Mouse (Mus musculus) limb, embryonic 10.5 days (tissue): ENCODE measurements around the gene Rdh5. TPM values are rescaled to one million over a fixed set of nuclear protein-coding genes. Genes with fewer than 3 reads are reported as not detected.

ENCODE experiments used
- DNase-seq: peaks from one replicate; pipeline ENCODE4 v3.0.0-alpha.2; 2017; ENCODE audit warnings: low spot score
- H3K27ac ChIP-seq: fragments of 300-500 bp; sonication (generic); 2 replicates; pipeline ENCODE4 v1.5.1; 2016; ENCODE audit warnings: mild to moderate bottlenecking
- H3K27me3 ChIP-seq: fragments of 300-500 bp; sonication (generic); 2 replicates; pipeline ENCODE4 v1.6.1; 2016; ENCODE audit warnings: low read depth, mild to moderate bottlenecking; ENCODE audit not compliant: poor library complexity, severe bottlenecking
- H3K36me3 ChIP-seq: fragments of 300-500 bp; sonication (generic); 2 replicates; pipeline ENCODE4 v1.6.1; 2016; ENCODE audit warnings: mild to moderate bottlenecking, moderate library complexity
- H3K4me1 ChIP-seq: fragments of 300-500 bp; sonication (generic); 2 replicates; pipeline ENCODE4 v1.6.1; 2016
- H3K4me3 ChIP-seq: fragments of 300-500 bp; sonication (generic); 2 replicates; pipeline ENCODE4 v1.5.1; 2016; ENCODE audit warnings: mild to moderate bottlenecking, moderate library complexity
- H3K9me3 ChIP-seq: fragments of 300-500 bp; sonication (generic); replicated peaks from 2 replicates; pipeline ENCODE4 v1.6.1; 2016; ENCODE audit warnings: mild to moderate bottlenecking
- WGBS: fragments of 180-500 bp; shearing (Covaris S2); methylation state at CpG from one replicate; pipeline ENCODE4 v1.1.7; 2016; 5-methylcytosine and 5-hydroxymethylcytosine counted together
- polyA plus RNA-seq: library from polyadenylated mRNA; unstranded; fragments of >200 nt; fragmentation: Nextera tagmentation; extraction: Ambion mirVana; gene quantifications from 2 replicates; pipeline ENCODE4 v1.2.1, GENCODE M21; 2016

The Rdh5 gene
- polyA plus RNA-seq, 1 experiment from 2014 or later, result 9.2 TPM

DNA sequence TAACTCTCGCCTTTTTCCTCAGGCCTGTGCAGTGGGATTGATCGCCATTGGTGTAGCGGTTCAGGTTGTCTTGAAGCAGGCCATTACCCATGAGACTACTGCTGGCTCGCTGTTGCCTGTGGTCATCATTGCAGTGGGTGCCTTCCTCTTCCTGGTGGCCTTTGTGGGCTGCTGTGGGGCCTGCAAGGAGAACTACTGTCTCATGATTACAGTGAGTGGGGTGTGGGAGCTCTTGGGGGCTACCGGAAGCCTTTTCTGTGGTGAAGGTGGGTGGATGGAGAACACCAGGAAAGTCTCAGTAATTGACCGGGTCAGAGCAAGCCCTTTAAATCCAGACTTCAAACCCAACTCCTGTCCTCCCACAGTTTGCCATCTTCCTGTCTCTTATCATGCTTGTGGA is 11.3 kb downstream of the Rdh5 start:
- H3K36me3 ChIP-seq, result peaks cover 54% of the 10 kb centered on the region
- DNase-seq, result no peak
- 89% methylated on average over 6 of the region's 6 CpGs for WGBS
- H3K9me3 ChIP-seq, result no peaks in the 10 kb centered on the region
- peak overlapping the region; percentile 93 for H3K4me3 ChIP-seq
- peak overlapping the region; percentile 97; the same call in 1 of the 2 replicates for H3K27ac ChIP-seq
- H3K4me1 ChIP-seq, result peaks cover 46% of the 10 kb centered on the region
- no peaks in the 10 kb centered on the region for H3K27me3 ChIP-seq

DNA sequence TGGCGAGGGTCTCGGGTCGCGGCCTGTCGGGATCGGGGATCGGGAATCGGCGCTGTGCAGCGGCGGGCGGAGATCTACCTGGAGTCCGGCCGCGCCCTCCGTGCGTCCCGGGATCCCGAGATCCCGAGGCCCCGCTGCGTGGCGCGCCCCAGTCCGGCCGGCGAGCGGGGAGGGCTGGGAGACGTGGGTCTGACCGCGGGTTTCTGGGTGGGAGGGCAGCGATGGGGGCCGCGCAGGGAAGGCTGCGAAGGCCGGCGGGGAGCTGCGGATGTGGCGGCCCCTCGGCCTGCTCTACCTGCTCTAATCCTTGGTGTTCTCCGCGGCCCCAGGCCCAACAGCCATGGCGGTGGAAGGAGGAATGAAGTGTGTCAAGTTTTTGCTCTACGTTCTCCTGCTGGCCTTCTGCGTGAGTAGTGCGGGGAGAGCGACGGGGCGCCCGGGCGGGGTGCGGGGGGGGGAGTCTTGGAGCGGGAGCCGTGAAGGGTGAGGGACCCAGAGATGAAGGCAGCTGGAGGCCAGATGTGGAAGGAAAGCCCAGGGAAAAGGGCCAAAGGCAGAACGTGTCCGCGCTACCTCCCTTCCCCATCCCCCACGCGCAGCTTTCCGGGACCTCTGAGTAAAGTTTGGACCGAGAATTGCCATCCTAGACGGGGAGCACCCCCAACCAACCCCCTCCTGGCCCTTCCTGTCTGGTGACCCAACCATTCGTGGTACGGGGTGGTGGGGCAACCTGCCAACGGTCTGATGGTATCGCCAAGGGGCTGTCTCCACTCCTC is 12.4 kb downstream of the Rdh5 start:
- WGBS, result under 1% methylated on average over 66 of the region's 66 CpGs
- Histone ChIP-seq H3K4me1 (peaks cover 46% of the 10 kb centered on the region), H3K36me3 (peaks cover 44% of the 10 kb centered on the region), H3K27me3 (no peaks in the 10 kb centered on the region), H3K27ac (peak overlapping the region; percentile 97), H3K4me3 (peak overlapping the region; percentile 93), H3K9me3 (no peaks in the 10 kb centered on the region)
- DNase-seq, result peak; percentile 79

DNA sequence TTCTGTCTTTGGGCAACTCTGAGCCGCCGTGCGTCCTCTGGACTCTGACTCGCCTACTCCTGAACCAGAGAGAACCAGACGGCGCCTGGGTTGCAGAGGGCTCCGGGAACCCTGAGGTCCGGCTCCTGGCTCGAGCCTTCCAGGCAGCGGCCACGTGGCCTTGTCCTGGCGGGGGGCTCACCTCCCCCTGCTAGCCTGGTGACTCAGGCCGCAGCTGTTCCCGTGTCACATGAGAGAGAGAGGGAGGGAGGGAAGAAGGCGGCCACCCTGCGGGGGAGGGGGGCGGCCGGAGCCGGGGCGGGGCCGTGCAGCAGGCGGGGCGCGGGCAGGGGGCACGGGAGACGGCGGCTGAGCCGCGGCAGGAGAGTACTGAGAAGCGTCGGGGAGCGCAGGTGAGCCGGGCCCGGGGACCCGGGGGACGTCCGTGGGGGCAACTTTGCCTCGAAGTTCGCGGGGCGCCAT is 13.1 kb downstream of the Rdh5 start:
- peak overlapping the region; percentile 93 for H3K4me3 ChIP-seq
- H3K4me1 ChIP-seq, result peaks cover 46% of the 10 kb centered on the region
- WGBS, result 1% methylated on average over 41 of the region's 41 CpGs
- DNase-seq, result peak; percentile 96
- H3K27ac ChIP-seq, result peak overlapping the region; percentile 97
- H3K27me3 ChIP-seq, result no peaks in the 10 kb centered on the region
- peaks cover 37% of the 10 kb centered on the region for H3K36me3 ChIP-seq
- H3K9me3 ChIP-seq, result no peaks in the 10 kb centered on the region

DNA sequence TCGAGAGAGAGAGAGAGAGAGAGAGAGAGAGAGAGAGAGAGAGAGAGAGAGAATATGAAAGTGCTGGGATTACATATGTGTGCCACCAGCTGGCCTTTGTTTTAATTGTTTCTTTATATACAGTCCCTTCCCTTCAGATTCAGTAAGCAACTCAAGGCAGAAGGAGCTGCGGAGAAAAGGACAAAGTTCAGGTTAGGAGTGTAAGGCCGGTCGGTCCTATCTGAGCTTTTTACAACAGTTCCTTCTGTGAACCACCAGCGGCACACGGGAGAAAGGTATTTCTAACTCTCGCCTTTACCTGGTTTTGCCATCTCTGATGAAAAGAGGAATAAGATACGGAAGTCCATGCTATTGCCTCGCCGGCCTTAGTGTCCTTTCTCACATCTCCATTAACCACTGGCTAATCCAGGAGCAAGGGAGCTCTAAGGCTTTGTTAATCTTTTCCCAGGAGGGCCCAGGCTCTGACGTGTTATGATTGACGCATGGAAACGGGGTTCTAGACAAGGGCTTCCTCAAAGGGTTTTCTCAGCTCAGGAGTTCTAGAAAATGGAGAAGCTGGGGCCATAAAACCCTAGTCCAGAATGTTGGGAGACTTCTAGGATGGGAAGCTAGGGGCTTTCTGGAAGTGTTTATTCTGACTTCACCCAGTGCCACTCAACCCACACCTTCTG is 13.8 kb downstream of the Rdh5 start:
- H3K4me3 ChIP-seq, result peak overlapping the region; percentile 93
- DNase-seq, result no peak
- WGBS, result 64% methylated on average over 13 of the region's 13 CpGs
- H3K27ac ChIP-seq, result peak overlapping the region; percentile 97
- H3K4me1 ChIP-seq, result peaks cover 45% of the 10 kb centered on the region
- H3K36me3 ChIP-seq, result peaks cover 30% of the 10 kb centered on the region
- no peaks in the 10 kb centered on the region for H3K9me3 ChIP-seq
- no peaks in the 10 kb centered on the region for H3K27me3 ChIP-seq

DNA sequence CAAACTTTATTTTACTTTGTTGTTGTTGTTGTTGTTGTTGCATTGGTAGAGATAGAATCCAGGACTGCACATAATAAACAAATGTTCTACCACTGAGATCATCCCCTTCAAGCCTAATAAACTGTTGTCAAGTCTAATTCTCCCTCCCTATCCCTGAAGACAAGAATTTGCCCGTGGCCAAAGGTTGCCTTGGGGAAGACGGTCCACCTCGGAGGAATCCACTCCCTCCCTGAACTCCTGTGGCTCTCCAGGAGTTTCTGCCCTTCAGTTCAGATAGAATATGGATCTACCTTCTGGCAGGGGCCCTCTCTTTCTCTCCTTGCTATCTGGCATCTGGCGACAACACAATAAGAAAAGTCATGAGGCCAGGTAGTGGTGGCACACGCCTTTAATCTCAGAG is 17.9 kb downstream of the Rdh5 start:
- Histone ChIP-seq H3K27me3 (no peaks in the 10 kb centered on the region), H3K27ac (no peak overlapping the region), H3K4me3 (no peak overlapping the region), H3K4me1 (peaks cover 11% of the 10 kb centered on the region), H3K9me3 (no peaks in the 10 kb centered on the region), H3K36me3 (no peaks in the 10 kb centered on the region)
- WGBS, result 76% methylated on average over 5 of the region's 5 CpGs
- DNase-seq, result no peak

DNA sequence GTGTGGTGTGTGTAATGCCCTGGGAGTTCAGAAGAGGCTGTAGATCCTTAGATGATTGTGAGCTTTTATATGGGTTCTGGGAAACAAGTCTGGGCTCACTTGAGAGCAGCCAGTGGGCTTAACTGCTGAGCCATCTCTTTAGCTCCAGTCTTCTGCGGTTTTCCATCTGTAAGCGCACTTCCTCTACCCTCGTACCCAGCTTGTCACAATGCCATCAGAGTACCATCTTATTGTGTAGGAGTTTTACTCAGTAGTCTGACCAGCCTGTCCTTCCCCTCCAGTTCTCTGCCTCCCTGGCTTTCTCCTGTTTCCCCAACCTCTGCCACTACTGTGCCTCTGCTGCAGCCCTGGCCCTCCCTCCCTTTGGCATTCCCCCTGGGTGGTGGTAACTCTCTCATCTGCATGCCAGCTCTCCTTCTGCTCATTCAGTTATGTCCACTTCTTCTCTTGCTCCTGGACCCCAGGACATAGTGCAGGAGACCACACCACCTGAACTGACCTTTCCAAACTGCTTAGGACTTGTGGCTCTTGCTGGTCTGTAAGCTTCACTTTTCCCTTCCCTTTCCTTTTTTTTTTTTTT is 20.2 kb downstream of the Rdh5 start:
- DNase-seq, result no peak
- WGBS, result 80% methylated on average over 3 of the region's 3 CpGs
- no peaks in the 10 kb centered on the region for H3K9me3 ChIP-seq
- H3K27ac ChIP-seq, result no peak overlapping the region
- no peaks in the 10 kb centered on the region for H3K4me1 ChIP-seq
- H3K27me3 ChIP-seq, result 0 out of 2 replicates have a peak, but pooled peaks cover 2% of the 10 kb centered on the region
- H3K36me3 ChIP-seq, result no peaks in the 10 kb centered on the region
- H3K4me3 ChIP-seq, result no peak overlapping the region

DNA sequence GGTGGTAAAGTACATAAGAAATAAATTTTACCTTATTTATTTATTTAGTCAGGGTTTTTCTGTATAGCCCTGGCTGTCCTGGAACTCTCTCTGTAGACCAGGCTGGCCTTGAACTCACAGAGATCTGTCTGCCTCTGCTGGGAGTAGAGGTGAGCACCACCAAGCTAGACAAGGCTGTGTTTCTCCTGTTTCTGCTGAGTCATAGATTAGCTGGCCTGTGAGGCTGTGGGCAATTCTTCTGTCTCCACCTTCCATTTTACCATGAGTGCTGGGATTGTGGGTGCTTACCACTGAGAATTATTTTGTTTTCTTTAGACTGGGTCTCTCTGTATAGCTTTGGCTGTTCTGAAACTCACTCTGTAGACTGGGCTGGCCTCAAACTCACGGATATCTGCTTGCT is 21.3 kb downstream of the Rdh5 start:
- Histone ChIP-seq H3K27ac (no peak overlapping the region), H3K4me3 (no peak overlapping the region), H3K36me3 (no peaks in the 10 kb centered on the region), H3K27me3 (peaks cover 13% of the 10 kb centered on the region), H3K9me3 (no peaks in the 10 kb centered on the region), H3K4me1 (peaks cover 6% of the 10 kb centered on the region)
- DNase-seq, result no peak
- WGBS, result 90% methylated on average over 1 of the region's 1 CpGs

DNA sequence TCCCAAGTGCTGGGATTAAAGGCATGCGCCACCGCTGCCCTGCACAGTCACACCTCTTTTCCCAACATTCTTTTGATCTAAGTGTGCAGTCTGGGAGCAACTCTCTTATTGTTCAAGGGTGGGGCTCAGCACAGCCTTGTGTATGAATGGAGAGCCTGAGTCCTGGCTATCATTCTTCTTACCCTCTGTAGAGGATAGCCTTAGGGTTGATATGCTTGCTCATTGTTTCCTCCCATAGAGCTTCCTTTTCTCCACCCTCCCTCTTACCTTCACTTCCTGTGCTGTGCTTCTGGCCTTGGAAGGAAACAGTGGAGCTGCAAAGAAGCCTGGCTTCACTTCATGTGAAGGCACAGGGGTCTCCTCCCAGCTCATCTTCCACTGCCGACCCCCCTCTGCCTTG is 22.0 kb downstream of the Rdh5 start, which contains the start of gene Cd63:
Gene Cd63, plus strand, starts transcription at position 292 of the 400 bp plus-strand sequence.
- Histone ChIP-seq H3K27me3 (peaks cover 20% of the 10 kb centered on the region), H3K9me3 (no peaks in the 10 kb centered on the region), H3K27ac (no peak within 1 kb of the TSS), H3K36me3 (no peaks in the 10 kb centered on the region), H3K4me3 (no peak within 1 kb of the TSS), H3K4me1 (peaks cover 13% of the 10 kb centered on the region)
- WGBS, result 87% methylated on average over 3 of the region's 3 CpGs
- DNase-seq, result no peak

DNA sequence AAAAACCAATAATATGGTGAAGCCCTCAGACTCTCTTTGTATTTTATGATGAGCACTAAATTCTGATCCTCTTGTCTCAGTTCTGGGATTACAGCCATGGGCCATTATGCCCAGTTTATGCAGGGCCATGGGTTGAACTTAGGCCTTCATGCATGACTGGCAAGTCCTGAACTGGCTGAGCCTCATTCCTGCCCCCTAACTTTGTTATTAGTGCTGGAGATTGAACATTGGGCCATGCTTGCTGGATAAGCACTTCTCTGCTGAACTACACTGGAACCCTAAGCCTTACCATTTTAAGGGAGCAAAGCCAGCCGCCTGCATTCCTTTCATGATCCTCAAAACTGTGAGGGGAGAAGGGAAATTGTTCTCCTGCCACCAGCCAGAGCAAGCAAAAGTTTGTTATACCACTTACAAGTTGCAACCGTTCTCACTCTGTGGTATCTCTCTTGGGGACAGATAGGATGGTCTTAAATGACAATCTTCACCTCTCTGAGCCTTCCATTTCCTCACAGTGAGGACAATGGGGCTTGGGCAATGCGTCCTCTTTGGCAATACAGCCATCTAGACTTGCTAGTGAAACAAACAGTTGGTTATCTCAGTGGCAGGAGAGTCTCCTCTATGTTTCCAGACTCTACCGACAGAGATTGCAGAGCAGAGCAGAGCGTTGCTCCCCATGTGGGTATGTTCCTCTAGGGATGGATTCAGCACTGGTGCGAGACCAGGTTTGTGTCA is 22.8 kb downstream of the Rdh5 start:
- H3K9me3 ChIP-seq, result no peaks in the 10 kb centered on the region
- no peaks in the 10 kb centered on the region for H3K36me3 ChIP-seq
- H3K4me3 ChIP-seq, result no peak overlapping the region
- peaks cover 17% of the 10 kb centered on the region for H3K4me1 ChIP-seq
- no peak overlapping the region for H3K27ac ChIP-seq
- no peak for DNase-seq
- H3K27me3 ChIP-seq, result peaks cover 20% of the 10 kb centered on the region
- WGBS, result 86% methylated on average over 6 of the region's 6 CpGs

DNA sequence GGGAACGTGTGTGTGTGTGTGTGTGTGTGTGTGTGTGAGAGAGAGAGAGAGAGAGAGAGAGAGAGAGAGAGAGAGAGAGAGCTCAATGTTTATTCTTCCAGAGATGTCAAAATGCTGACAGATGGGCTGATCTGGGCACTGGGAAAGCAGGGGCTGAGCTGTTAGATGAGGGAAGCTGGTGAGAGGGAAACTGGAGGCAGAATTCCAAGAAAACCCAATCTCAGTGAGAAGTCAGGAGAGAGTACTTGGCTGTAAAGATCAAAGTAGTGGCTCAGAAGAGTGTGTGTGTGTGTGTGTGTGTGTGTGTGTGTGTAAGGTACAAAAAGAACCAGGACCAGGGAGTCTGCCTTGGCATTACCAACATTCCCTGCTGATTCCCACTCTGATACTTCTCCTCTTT is 25.2 kb downstream of the Rdh5 start:
- H3K27me3 ChIP-seq, result peaks cover 31% of the 10 kb centered on the region
- no peaks in the 10 kb centered on the region for H3K9me3 ChIP-seq
- H3K27ac ChIP-seq, result no peak overlapping the region
- peaks cover 26% of the 10 kb centered on the region for H3K4me1 ChIP-seq
- DNase-seq, result no peak
- no peak overlapping the region for H3K4me3 ChIP-seq
- WGBS, result 29% methylated on average over 1 of the region's 1 CpGs
- no peaks in the 10 kb centered on the region for H3K36me3 ChIP-seq

DNA sequence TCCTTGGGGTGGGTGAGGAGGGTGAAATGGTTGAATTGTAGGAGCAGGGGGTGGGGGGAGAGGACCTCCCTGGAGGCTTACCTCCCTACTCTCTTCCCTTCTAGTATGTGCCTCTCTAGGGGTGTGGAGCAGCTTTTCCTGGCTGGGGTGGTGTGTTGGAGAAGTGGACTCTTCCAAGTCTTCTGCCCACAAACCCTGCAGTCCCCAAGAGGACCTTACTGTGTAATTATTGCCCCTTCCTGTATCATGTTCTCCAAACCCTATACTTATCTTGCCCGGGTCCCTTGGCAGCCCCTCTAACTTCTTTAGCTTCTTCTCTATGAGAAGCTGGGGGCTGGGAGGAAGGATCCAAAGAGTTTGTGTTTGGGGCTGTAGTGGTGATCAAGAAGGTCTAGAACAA is 25.9 kb downstream of the Rdh5 start:
- WGBS, result 48% methylated on average over 1 of the region's 1 CpGs
- peaks cover 31% of the 10 kb centered on the region for H3K4me1 ChIP-seq
- H3K4me3 ChIP-seq, result peak overlapping the region; percentile 32; the same call in 1 of the 2 replicates
- peaks cover 31% of the 10 kb centered on the region for H3K27me3 ChIP-seq
- DNase-seq, result no peak
- H3K9me3 ChIP-seq, result no peaks in the 10 kb centered on the region
- H3K27ac ChIP-seq, result no peak overlapping the region
- H3K36me3 ChIP-seq, result no peaks in the 10 kb centered on the region

DNA sequence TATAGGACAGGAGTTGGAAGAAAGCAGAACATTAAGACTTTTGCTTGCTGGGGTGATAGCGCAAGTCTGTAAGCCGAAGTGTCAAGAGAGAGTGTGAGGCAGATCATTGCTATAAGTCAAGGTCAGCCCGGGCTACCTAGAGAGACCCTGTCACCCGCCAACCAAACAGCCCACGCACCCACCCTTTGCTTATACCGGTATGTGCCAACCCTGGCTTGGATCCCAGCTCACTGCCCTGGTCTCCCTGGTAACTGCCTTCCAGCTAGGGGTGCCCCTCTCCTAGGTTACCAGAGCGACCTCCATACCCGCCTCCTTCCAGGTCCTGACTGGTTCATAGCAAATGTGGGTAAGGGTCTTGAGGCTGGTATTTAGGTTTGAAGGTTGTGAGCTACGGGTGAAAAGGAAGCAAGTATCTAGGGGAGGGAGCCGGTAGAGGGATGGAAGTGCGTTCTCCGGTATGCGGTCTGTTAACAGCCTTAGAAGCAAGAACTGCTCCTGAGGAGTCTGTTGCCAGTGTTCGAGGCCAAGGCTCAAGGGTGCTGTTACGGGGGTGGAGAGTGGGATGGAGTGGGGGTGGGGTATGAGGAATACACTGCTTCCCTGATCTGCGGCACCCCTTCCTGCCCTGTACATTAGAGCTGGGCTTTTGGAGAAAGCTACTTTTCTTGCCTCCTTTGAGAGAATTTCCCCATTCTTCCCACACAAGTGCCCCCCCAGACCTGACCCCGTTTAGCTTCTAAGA is 26.6 kb downstream of the Rdh5 start:
- Histone ChIP-seq H3K4me3 (peak overlapping the region; percentile 32), H3K36me3 (no peaks in the 10 kb centered on the region), H3K9me3 (no peaks in the 10 kb centered on the region), H3K4me1 (peaks cover 31% of the 10 kb centered on the region), H3K27ac (no peak overlapping the region), H3K27me3 (peaks cover 31% of the 10 kb centered on the region)
- WGBS, result 4% methylated on average over 17 of the region's 17 CpGs
- peak; percentile 41 for DNase-seq
